Mouse (Mus musculus) stomach, embryonic 14.5 days (tissue): ENCODE measurements around the gene Anapc2. TPM values are rescaled to one million over a fixed set of nuclear protein-coding genes. Genes with fewer than 3 reads are reported as not detected.
A peak's percentile ranks its signal among the peaks of the same experiment; 100 is the strongest.

Experiments used
- ATAC-seq: fragments of 200-750 bp; cut with Nextera tagmentation; 2 replicates; pipeline ENCODE4 v1.8.0; 2017; ENCODE audit warnings: low read depth, moderate TSS enrichment; ENCODE audit not compliant: insufficient number of reproducible peaks, insufficient read depth, low FRiP score
- H3K27ac ChIP-seq: fragments of 300-500 bp; sonication (generic); 2 replicates; pipeline ENCODE4 v1.5.1; 2014; ENCODE audit warnings: mild to moderate bottlenecking, low read length, moderate library complexity, mixed read lengths
- H3K27me3 ChIP-seq: fragments of 300-500 bp; sonication (generic); 2 replicates; pipeline ENCODE4 v1.6.1; 2014; ENCODE audit warnings: low read length, control low read depth, mixed read lengths; ENCODE audit not compliant: control insufficient read depth, insufficient read depth
- H3K36me3 ChIP-seq: fragments of 300-500 bp; sonication (generic); 2 replicates; pipeline ENCODE4 v1.6.1; 2014; ENCODE audit warnings: mild to moderate bottlenecking, control low read depth, low read length, moderate library complexity, mixed read lengths; ENCODE audit not compliant: control insufficient read depth, insufficient read depth
- H3K4me1 ChIP-seq: fragments of 300-500 bp; sonication (generic); 2 replicates; pipeline ENCODE4 v1.6.1; 2014; ENCODE audit warnings: low read length, control low read depth, mixed read lengths; ENCODE audit not compliant: control insufficient read depth, insufficient read depth
- H3K4me2 ChIP-seq: fragments of 300-500 bp; sonication (generic); replicated peaks from 2 replicates; pipeline ENCODE4 v1.6.1; 2014; ENCODE audit warnings: low read depth, low read length, control low read depth
- H3K4me3 ChIP-seq: fragments of 300-500 bp; sonication (generic); 2 replicates; pipeline ENCODE4 v1.5.1; 2014; ENCODE audit warnings: low read depth, low read length, control low read depth
- H3K9ac ChIP-seq: fragments of 300-500 bp; sonication (generic); replicated peaks from 2 replicates; pipeline ENCODE4 v1.6.1; 2014; ENCODE audit warnings: low read depth, mild to moderate bottlenecking, control low read depth, low read length, moderate library complexity, mixed read lengths
- H3K9me3 ChIP-seq: fragments of 300-500 bp; sonication (generic); 2 replicates; pipeline ENCODE4 v1.6.1; 2016; ENCODE audit warnings: low read depth, low read length, control low read depth; ENCODE audit not compliant: control insufficient read depth
- WGBS: fragments of 180-500 bp; shearing (Covaris S2); extraction: QIAGEN DNeasy Blood & Tissue Kit; methylation state at CpG from one replicate; pipeline ENCODE4 v1.1.7; 2014; 5-methylcytosine and 5-hydroxymethylcytosine counted together
- polyA plus RNA-seq: library from polyadenylated mRNA; unstranded; fragments of >200 nt; fragmentation: Nextera tagmentation; extraction: Ambion mirVana; gene quantifications from 2 replicates; pipeline ENCODE4 v1.2.1, GENCODE M21; 2014

Anapc2 gene
- polyA plus RNA-seq, 1 experiment from 2014 or later = 116 TPM

DNA sequence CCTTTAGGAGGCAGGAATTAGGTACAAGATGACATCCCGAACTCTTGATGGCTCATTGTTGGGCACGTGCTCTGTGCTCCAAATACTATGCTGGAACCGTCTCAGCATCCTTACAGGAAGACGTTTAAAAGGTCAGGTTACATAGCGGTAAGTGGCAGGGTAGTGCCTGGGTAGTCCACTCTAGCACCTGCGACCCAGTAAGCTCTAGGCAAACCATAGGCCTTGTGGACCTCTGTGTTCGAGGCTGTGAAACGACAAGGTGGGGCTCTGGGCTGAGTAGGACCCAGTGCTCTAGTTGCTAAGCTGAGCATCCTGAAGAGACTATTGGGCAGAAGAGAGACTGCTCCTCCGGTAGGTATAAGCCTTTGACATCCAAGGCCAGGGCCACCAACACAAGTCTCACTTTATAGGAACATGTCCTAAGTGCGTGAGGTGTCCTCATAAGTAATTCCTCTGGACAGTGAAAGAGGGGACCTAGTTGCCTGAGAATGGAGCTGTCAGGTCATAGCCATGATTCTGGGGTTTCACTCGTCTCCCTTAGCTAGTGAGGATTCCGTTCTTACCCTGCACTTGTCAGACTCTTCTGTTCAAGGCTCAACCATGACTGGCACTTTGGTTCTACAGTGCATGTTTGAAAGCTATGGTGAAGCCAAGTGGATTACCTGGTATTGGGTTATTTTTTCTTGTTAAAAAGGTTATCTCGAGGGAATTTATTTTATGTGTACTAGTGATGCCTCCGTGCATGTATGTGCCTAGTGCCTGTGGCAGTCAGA, 33.5 kb downstream of the Anapc2 start:
- H3K4me3 ChIP-seq = peak overlapping the region; percentile 32
- no peak for ATAC-seq
- H3K27me3 ChIP-seq = peaks cover 27% of the 10 kb centered on the region
- 0 out of 2 replicates have a peak, but pooled peaks cover 4% of the 10 kb centered on the region for H3K4me1 ChIP-seq
- no peaks in the 10 kb centered on the region for H3K36me3 ChIP-seq
- H3K9me3 ChIP-seq = no peaks in the 10 kb centered on the region
- 50% methylated on average over 14 of the region's 14 CpGs for WGBS
- H3K27ac ChIP-seq = no peak overlapping the region
- peak overlapping the region; percentile 63 for H3K4me2 ChIP-seq
- peak overlapping the region; percentile 21; the same call in 1 of the 2 replicates for H3K9ac ChIP-seq

DNA sequence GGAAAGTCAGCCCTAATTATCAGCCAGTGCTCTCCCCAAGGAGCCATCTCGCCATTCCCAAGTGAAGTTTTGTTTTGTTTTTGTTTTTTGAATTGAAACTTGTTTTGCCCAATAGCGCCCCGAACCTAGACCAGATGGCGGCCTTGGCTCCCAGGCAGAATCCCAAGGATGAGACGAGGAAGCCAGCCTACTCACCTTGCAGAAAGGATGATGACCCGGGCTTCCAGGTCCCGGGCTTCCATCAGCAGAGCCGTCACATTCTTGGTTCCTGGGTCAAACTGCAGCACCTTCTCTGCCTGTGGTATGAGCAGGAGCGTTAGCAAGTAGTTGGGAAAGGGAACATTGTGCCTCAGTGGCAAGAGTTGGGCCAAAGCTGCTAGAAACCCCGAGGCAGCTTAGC, 37.9 kb downstream of the Anapc2 start:
- WGBS = 46% methylated on average over 10 of the region's 10 CpGs
- Histone ChIP-seq H3K9me3 (no peaks in the 10 kb centered on the region), H3K4me3 (no peak overlapping the region), H3K4me2 (no peak overlapping the region), H3K36me3 (no peaks in the 10 kb centered on the region), H3K27me3 (peaks cover 54% of the 10 kb centered on the region), H3K9ac (no peak overlapping the region), H3K4me1 (no peaks in the 10 kb centered on the region), H3K27ac (no peak overlapping the region)
- ATAC-seq = no peak

DNA sequence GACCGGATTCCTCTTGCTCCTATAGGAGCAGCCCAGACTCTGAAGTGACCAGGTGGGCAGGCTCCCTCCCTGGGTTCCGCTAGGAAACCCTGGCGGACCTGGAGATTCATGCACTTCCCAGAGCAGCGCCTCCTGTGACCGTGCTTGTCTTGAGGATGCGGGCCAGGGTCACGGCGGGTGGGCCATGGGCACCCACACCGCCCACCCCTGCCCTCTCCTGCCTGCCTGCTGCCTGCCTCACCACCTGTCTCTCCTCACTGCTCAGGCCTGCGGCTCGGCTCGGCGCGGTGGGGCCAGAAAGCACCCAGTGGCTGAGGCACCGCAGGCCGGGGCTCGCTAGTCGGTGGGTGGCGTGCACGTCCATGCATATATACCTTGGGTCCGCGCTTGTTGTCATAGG, 38.7 kb downstream of the Anapc2 start:
- Histone ChIP-seq H3K4me3 (no peak overlapping the region), H3K27ac (no peak overlapping the region), H3K9me3 (no peaks in the 10 kb centered on the region), H3K27me3 (peaks cover 49% of the 10 kb centered on the region), H3K36me3 (no peaks in the 10 kb centered on the region), H3K4me1 (no peaks in the 10 kb centered on the region), H3K4me2 (no peak overlapping the region; the same call in 1 of the 2 replicates), H3K9ac (no peak overlapping the region)
- no peak for ATAC-seq
- 2% methylated on average over 22 of the region's 22 CpGs for WGBS

DNA sequence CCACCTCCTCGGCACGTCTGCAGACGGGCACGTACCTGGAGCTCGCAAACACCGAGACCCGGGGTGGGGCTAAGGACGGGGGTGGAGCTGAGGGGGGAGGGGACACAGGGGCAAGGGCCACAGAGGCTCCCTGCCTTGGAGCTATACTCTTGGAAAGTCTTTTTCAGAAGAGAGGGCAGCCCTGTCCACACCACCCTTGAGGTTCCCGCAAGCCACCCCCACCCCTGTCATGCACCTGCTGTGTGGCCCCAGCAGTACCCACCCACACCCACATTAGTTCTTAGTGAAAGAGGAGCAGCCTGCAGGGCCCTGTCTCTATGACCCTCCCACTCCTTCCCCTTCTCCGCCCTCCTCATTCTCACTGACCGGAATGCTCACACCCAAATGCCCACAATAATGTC, 39.2 kb downstream of the Anapc2 start:
- WGBS = 5% methylated on average over 11 of the region's 11 CpGs
- Histone ChIP-seq H3K36me3 (no peaks in the 10 kb centered on the region), H3K4me1 (no peaks in the 10 kb centered on the region), H3K4me2 (no peak overlapping the region; the same call in 1 of the 2 replicates), H3K9ac (no peak overlapping the region), H3K27me3 (peaks cover 46% of the 10 kb centered on the region), H3K27ac (no peak overlapping the region), H3K9me3 (no peaks in the 10 kb centered on the region), H3K4me3 (no peak overlapping the region)
- no peak for ATAC-seq

DNA sequence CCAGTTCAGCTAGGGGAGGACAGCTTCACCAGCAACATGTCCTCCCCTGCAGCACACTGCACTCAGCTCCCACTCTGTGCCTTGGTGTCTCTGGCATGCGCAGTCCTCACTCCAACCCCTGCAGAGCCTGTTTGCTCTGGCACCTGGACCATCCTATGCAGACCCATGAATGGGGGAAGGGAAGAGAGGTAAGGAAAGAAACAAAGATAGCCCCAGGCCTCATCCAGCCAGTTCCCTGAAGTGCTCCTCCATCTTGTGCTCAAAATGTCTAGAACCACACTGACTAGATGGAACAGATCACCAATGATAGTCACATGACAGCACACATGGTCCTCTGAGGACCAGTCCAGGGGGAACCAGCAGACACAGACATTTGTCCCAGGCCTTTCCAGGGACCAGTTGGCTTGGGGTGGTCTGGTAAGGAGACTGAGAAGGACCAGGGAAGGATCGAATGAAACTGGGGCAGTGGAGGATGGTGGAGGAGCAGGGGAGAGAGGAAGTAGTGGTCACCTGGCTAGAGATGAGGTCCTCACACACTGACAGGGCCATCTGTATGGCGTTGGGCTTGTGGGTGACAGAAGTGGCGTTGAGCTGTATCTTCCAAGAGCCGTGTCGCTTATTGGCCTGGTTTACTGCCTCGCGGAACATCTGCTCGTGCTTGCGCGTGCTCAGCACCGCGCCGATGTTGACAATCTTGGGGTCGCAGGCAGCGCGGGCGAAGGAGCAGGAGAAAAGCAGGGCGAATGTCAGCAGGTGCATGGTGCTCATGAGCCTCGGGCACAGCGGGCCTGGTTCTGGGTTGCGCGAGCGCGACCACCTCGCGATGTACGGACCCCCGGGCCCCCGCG, 46.1 kb downstream of the Anapc2 start:
- Histone ChIP-seq H3K27me3 (peaks cover 35% of the 10 kb centered on the region), H3K27ac (no peak overlapping the region), H3K36me3 (no peaks in the 10 kb centered on the region), H3K4me1 (0 out of 2 replicates have a peak, but pooled peaks cover 4% of the 10 kb centered on the region), H3K9ac (no peak overlapping the region), H3K4me2 (peak overlapping the region; percentile 44), H3K9me3 (no peaks in the 10 kb centered on the region), H3K4me3 (peak overlapping the region; percentile 22)
- 6% methylated on average over 31 of the region's 31 CpGs for WGBS
- no peak for ATAC-seq

DNA sequence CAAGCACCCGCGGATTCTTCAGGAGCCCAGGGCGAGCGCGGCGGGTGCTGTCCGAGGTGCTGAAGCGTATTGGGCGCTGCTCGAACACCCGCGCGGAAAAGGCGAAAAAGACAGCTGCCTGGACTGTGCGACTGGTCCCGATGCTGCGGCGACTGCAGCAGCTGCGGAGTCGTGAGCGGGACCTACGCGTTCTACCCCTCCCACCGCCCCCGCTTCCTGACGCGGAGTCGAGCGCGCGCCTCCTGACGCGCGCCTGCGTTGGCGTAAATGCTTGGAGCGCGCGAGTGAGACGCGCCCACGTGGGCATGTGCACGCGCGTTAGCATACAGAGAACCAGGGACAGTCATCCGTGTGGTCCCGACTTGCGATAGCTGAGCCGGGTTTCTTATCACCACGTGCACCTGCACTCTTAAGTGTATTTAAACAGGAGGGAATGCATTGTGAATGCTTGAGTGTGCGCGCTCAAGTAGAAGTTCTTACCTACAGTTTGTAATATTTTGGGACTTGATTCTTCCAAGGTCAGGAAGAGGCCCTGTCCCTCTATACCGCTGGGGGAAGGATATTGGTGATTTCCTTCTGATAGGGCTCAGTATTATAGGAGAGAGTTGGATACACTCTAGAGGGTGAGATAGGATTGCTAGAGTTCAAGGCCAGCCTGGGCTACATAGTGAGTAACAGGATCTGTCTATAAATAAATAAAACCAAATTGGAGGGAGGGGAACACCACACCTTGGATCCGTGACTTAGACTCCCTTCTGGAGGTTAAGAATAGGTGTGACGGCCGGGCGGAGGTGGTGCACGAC, 46.9 kb downstream of the Anapc2 start, which contains the start of gene Grin1:
Gene Grin1 (minus strand): TSS at position 217 of the 803 bp plus-strand sequence.
- Histone ChIP-seq H3K4me2 (peak within 1 kb of the TSS; percentile 44), H3K36me3 (no peaks in the 10 kb centered on the region), H3K9me3 (no peaks in the 10 kb centered on the region), H3K4me1 (0 out of 2 replicates have a peak, but pooled peaks cover 4% of the 10 kb centered on the region), H3K27me3 (peaks cover 32% of the 10 kb centered on the region), H3K9ac (no peak within 1 kb of the TSS), H3K4me3 (peak within 1 kb of the TSS; percentile 22), H3K27ac (no peak within 1 kb of the TSS)
- 9% methylated on average over 58 of the region's 58 CpGs for WGBS
- peak; percentile 63; the same call in 1 of the 2 replicates for ATAC-seq

DNA sequence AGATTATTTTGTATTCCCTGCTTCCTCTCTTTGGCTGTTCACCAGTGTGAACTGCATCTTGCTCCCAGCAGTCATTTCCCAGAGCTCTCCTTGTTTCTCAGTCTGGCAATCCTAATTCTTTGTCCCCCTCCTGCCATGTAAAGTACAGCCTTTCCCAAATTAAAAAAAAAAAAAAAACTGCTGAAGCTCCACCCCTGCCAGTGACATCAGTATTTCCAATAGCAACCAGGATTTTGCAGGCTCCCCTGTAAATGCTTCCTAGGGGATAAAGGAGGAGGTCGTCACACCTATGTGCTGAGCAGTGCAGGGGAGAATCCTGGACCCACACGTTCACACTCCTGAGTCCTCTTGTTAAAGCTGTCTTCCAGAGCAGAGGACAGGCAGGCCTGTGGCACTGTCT, 47.8 kb downstream of the Anapc2 start:
- Histone ChIP-seq H3K4me1 (0 out of 2 replicates have a peak, but pooled peaks cover 4% of the 10 kb centered on the region), H3K4me3 (no peak overlapping the region), H3K27me3 (peaks cover 29% of the 10 kb centered on the region), H3K4me2 (no peak overlapping the region), H3K9me3 (no peaks in the 10 kb centered on the region), H3K9ac (no peak overlapping the region), H3K27ac (no peak overlapping the region), H3K36me3 (no peaks in the 10 kb centered on the region)
- WGBS = 33% methylated on average over 2 of the region's 2 CpGs
- ATAC-seq = no peak

DNA sequence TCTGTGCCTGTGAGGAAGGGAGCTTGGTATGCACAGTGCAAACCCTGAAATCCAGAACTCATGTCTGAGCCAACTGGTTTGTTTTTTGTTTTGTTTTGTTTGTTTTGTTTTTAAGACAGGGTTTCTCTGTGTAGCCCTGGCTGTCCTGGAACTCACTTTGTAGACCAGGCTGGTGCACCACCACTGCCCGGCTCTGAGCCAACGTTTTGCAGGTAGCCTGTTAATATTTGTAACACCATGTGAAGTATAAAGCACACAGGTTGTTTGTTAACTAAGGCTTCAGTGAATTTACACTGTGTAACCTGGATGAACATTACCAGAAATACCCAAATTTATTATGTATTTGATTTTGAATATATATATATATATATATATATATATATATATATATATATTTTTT, 53.8 kb downstream of the Anapc2 start:
- Histone ChIP-seq H3K9ac (no peak overlapping the region), H3K9me3 (no peaks in the 10 kb centered on the region), H3K4me3 (no peak overlapping the region), H3K36me3 (no peaks in the 10 kb centered on the region), H3K27me3 (no peaks in the 10 kb centered on the region), H3K4me2 (no peak overlapping the region), H3K4me1 (no peaks in the 10 kb centered on the region; the same call in 1 of the 2 replicates), H3K27ac (no peak overlapping the region)
- no peak for ATAC-seq
- 71% methylated on average over 2 of the region's 2 CpGs for WGBS
